Mouse (Mus musculus) frontal cortex, postnatal 36 days (tissue): ENCODE measurements around the gene Cnr2.

Experiments used
- DNase-seq, 2 experiments: peaks; one replicate each; pipeline ENCODE4 v3.0.0; 2022; ENCODE audit warnings: low spot score in 2 of 2

The Cnr2 gene

DNA sequence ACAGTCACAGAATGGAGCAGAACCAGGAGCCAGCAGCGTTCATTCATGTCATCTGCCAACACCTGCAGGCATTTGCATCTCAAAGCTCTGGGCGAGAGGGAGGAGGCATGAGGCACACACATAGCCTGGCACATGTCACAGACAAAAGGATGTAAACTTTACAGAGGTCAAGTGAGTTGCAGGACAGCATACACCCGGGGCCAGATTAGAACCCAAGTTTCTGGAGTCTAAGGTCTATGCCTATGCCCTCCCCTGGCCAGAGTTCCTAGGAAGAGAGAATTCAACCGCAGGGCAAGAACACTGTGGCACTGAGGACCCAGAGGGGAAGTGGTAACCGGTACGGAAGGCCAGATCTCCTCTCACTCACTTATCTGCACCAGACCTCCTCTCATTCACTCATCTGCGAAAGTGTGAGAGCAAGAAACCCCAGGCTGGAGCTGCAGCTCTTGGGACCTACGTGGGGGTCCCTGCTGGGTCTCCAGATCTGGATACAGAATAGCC lies at the start of gene Cnr2:
Cnr2 (plus strand) TSS at position 324 of the 501 bp plus-strand sequence.
- DNase-seq = no peak

DNA sequence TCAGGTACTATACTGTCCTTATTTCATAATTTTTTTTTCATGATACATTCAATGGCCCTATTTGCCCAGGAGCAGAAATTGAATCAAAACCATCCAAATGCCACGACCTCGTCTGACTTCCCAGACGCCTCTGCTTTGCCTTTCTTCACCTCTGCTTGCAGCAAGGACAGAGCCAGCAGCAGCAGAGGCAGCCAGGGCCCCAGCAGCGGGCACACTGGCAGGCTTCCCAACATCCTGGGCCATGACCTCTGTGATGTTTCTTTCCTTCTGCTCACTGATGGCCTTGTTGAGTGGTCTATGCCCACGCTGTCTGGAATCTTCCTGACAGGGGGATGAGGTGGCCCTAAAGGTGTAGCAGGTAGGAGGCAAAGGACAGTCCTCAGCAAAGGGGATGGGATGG lies 47.6 kb upstream of the Cnr2 start:
- DNase-seq = no peak

DNA sequence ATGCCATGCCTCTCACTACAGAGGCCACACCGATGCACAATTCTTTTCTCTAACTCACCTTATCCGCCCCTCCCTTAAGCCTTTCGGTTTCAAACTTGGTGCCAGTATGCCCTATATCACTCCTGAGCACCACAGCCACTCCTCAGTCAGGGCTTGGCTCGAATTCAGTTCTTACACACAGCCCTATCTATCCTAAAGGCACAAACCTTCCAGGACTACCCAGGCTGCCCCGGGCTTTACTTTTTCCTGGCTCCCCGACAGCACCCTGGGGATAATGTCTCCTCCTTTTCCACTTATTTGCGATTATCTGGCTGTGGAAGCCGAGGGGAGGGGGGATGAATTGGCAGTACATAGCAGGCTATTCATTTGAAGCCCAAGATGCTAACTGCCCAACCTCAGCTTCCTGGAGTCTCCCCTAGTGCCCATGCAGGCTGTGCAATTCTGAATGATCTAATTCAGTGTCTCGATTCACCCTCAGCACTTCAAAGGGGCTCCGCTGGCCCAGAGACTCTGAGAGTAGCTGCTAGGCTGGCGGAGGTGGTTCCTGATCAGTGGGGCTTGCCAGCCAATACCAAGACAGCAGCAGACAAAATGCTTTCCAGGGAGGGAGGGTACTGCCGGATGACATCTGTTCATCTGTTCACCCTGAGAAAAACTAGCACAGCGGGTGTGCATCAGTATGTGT lies 44.6 kb upstream of the Cnr2 start:
- DNase-seq = peak in 1 of 2 experiments; percentile 44

DNA sequence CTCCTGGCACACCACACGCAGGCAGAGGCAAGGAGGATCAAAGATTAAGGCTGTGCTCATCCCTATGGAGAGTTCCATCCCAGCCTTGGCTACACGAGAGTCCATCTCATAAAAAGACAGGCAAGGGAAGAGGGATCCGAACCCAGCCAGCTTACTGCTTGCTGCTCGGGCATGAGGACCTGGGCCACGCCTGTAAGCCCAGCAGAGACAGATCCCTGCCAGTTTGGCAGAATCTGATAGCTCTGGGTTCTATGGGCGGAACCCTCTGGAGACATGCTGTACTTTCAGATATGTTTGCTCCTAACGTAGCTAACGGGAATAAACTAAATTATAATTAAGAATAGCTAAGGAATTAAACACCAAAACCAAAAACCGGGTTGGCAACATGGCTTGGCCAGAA lies 43.3 kb upstream of the Cnr2 start:
- DNase-seq = no peak

DNA sequence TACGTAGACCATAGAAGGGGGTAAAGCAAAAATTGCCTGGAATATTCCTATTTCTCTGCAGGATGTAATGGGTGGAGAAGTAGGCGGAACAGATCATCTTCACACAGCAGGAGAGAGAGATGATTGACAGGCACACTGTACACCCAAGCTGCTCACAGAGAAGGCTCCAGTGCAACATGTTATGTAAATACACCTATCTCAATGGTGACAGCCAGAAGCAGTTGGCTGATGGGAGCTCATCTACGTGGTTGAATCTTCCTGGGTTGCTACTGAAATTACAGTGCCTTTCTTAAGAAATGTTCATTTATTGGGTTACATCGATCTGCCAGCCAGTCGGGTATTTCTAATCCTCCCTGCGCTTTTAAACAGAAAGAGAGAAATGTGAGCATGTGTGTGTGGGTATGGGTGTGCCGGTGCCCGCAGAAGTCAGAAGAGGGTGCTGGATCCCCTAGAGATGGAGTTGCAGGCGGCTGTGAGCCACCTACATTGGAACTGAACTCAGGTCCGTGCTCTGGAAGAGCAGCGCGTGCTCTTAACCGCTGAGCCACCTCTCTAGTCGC lies 41.1 kb upstream of the Cnr2 start:
- DNase-seq = no peak

DNA sequence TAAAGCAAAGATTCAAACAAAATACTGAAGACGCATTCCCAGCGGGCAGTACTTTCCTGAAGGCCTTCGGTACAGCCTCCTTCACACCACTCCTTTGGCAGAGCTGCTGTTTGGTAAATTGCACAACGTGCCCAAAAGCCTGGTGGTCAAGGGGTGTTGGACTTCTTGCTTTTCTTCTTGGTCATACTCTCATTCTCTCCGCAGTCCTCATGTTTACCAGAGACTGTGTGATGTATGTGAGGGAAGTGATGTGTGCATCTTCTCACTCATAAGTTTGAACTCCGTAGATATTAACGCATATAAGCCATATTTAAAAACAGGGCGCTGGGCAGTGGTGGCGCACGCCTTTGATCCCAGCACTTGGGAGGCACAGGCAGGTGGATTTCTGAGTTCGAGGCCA lies 40.6 kb upstream of the Cnr2 start:
- DNase-seq = no peak

DNA sequence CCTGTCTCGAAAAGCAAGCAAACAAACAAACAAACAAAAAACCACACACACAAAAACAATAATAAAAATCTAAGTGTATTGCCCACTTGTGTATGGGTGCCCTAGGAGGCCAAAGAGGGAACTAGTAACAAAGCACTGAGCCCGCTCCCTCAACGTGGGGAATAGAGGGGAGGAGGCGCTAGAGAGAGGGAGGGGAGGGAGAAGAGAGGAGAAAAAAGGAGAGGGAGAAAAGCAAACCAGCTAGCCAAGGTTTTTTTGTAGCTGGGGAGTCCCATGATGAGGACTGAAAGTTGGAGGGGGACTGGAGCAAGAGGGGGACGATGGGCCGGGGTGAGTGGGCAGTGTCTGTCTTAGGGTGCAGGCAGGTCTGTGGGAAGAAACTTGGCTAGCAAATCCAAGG lies 40.1 kb upstream of the Cnr2 start:
- DNase-seq = no peak

DNA sequence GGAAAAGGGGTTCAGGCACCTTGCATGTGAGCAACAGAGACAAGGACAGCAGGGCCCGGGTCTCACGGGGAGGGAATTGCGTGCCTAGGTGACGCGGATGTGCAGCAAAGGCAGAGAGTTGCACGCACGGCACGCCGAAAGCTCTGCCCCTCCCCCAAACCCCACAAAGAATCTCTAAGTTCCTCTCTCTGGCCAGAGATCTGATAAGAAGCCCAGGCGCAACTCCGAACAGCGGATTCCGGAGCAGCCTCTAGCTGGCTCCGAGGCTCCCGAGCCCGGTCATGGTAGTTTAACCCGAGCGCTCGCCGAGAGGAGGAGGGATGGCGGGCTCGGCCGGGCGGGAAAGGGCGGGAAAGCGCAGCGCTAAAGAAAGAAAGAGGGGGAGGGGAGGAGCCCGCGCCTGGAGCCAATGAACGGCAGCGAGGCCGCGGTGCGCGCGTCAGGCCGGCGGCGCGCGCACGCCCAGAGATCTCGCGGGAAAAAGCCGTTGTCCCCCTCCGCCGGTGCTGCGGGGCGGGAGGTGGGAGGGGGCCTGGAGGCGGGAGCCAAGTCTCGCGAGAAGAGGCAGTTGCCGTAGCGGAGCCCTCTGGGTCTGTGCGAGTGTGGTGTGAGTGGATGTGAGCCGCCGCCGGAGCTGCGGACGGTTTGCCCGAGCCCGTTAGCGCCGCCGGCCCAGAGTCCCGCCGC lies 39.5 kb upstream of the Cnr2 start, which contains the start of gene Srsf10:
Srsf10 (plus strand) TSS at position 212 of the 687 bp plus-strand sequence.
- DNase-seq = peak; percentile 91 to 92

DNA sequence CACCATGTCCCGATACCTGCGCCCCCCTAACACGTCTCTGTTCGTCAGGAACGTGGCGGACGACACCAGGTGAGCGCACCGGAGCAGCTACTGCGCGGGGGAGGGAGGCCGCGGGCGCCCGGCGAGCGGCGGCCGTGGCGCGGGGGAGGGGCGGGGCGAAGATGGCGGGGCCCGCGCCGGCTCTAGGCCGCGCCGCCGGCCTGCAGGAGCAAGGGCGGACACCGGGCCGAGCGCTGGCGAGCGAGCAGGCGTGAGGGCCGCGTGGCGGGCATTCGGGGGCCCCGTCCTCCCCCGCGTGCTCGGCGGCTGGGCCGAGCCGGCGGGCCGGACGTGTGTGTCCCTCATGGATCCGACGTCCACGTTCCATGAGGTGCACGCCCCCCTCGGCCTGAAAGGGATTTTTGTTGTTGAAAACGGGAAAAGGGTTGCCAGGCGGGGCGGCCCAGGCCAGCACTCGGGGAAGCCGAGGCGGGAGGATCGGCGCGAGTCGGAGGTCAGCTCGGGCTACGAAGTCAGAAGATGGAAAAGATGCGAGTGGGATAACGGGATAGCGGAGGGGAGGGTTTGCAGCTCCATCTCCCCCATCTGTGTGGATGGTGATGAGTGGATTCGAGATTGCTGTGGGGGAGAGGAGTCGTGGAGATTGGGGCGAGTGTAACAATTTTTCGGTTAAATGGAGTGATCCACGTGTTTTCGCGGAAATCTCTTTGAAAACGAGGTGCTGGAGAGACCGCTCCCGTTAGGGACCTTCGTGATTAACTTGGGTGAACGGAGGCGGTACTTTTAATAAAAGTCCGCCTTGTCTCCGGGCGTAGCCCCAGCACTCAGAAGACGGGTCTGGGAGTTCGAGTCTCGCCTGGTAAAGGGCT lies 38.7 kb upstream of the Cnr2 start:
- peak in 1 of 2 experiments; percentile 51 for DNase-seq

DNA sequence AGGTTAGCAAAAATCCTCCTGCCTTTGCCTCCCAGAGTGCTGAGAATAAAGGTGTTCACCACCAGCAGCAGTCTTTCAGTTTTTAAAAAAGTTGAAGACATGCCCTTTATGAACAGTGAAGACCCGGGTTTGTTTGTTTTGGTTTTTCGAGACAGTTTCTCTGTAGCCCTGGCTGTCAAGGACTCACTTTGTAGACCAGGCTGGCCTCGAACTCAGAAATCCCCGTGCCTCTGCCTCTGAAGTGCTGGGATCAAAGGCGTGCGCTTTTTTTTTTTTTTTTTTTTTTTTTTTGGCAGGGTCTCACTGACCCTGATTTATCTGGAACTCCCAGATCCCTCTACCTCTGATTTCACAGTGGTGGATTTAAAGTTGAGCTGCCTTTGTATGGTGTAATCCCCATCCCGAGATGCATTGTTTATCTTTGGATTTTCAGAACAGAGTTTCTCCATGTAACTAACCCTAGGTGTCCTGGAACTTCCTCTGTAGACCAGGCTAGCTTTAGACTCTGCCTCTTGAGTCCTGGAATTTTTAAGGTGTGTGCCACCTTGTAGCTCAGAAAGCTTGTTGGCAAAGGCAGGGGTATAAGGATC lies 37.5 kb upstream of the Cnr2 start:
- DNase-seq = no peak

DNA sequence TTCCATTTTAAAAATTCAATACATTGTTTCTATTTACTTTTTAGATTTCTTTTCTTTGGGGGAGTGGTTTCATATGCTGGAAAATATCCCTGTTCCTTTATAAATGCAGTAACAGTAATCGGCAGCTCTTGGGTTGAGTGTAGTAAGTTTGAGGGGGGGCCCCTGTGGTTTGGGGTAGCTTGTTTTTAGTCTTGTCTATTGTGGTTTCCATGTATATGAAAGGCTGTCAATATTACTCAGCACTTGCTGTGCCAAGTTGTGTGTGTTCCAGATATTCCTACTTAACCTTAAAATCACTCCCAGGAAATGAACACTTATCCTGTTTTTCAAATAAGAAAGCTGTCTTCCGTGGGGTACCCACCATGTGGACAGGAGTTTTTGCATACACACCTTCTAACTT lies 26.2 kb upstream of the Cnr2 start:
- DNase-seq = no peak

DNA sequence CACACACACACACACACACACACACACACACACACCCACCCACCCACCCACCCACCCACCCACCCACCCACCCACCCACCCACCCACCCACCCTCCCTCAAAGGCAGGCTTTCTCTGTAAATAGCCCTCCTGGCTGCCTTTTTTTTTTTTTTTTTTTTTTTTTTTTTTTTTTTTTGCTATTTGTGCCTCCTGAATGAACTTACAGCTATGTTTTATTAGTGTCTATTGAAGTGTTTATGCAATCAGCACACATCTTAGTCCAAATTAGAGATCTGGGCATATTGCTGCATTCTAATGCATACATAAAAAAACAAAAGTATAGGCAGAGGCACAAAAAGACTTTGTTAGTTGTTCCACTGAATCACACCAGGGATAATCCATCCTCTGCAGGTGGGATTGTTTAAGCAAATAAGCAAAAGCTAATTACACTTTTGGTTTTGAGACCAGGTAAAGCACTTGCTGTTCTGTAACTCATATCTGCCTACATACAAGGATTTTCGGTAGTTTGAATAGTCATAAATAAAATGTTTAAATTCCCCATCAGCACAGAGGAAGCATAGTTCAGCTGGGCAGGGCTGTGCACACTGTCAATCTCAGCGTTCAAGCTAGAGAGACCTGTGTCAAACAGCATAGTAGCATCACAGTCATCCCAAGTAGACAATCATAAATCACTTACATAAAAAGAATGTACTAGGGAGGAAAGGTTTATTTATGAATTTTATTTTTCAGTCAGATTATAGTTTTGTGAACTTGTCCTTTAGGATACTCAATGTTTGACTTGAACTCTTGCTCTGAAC lies 24.8 kb upstream of the Cnr2 start:
- no peak for DNase-seq

DNA sequence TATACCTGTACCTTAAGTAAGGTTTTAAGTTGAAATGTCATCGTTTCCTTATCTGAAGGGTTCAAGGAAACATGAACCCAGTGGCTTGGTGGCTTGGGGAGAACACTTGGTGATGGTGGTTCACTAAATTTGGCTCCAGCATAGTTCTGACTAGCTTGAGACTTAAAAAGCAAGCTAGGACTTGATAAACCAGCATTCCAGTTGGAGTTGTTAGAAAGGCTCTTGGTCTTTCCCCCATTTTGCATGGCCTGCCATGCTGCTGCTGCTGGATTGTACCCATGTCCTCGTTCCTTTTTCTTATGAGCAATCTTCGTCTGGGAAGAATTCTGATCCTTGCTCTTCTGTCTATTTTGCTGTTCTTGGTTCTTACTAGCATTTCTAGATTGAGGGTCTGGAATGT lies 23.2 kb upstream of the Cnr2 start:
- no peak for DNase-seq

DNA sequence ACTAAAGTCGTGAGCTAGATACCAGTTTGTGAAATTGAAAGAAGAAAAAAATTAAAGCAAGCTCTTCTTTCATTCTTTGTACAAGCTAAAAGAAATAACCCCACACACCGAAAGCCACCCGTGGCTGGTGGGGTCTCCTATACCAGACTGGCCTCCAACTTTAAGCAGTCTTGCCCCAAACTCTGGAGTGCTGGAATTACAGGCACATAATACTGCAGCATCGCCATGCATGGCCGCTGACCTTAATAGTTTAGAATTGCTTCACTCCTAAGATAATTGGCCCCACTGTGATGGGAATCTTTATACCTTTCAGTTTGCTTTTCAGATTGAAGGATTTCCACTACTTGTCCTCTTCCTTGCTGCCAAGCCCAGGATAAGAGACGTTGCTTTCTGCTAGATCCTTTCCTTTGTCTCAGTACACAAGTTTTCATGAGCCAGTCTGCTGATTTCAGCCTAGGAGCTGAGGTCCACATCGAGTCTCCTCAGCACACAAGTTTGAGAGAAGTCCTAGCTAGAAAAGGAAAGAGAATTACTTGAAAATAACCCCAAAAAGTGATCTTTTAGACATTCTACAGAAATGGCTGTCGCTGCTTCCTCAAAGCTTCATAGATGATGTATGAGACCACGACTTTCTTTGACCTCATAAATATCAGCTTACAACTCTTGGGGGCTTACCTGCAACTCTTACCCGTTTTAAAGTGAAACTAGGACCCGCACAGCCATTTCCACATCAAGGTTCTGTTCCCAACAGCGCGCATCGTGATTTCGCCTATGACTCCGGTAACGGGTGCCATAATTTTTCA lies 22.4 kb upstream of the Cnr2 start:
- DNase-seq = no peak

DNA sequence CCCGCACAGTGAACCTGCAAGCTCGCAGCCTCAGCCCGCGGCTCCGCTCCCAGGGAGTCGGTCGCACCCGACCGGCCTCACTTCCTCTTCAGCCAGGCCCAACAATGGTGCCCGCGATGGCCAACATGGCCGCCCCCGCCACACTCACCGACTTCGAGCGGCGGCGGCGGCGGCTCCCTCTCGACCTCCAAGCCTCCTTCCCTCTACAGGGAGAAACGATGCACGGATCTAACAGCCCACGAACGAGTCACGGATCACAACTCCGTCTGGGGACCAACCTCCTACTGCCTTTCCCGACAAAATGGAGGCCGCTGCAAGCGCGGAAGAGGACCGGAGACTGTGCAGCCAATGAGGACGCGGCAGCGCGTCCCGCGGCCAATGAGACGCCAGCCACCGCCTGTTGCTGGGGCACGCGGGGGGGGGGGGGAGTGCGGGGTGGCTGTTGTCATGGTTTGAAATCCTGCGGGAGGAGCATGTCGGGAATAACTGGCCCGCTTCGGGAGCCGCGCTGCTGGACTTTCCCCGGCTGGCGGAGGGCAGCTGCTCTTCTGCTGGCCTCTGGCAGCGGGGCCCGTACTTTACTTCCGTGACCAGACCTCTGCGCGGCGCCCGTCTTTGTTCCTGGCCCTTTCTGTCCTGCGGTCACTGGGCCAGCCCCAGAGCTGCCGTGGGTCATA lies 21.5 kb upstream of the Cnr2 start, which contains the start of gene Pnrc2:
Pnrc2 (minus strand) TSS at position 325 of the 677 bp plus-strand sequence.
- peak; percentile 92 for DNase-seq

DNA sequence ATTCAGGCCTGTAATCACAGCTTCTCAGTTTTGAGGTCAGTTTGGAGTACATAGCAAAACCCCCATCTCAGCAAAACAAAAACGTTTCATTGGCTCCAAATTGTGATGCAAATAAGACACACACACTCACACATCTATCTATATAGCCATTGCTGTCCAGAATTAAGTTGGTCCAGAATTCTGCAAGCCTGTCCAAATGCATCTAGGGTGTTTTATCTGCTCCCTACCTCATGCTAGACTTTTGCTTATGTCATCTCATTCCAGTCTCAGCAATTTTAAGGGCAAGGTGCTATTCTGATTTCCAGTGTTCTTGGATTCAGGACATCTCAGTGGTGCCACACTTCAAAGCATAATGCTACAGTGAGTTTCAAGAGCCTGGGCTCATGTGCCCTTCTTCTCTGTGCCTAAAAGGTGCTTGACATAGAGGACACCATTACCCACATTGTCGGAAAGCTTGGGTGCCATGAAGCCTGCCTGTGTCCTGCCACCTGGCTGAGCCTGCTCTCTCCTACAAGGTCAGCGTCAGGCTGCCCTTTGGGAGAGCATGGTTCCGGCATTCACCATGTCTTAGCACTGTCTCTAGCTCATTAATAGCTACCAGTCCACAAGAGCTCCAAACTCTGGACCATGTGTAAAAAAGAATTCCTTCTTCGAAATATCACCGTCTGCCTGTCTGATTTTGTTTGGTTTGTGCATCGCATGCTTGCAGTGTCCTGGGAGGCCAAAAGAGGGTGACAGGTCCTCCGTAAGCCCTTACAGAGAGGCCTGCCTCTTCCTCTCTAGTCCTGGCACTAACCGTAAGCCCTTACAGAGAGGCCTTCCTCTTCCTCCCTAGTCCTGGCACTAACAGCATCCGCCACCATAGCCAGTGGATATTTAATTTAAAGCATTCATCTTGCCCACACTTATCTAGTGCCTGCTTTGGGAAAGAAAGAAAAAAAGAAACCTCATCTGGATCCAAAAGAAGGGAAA lies 20.3 kb upstream of the Cnr2 start:
- DNase-seq = no peak

DNA sequence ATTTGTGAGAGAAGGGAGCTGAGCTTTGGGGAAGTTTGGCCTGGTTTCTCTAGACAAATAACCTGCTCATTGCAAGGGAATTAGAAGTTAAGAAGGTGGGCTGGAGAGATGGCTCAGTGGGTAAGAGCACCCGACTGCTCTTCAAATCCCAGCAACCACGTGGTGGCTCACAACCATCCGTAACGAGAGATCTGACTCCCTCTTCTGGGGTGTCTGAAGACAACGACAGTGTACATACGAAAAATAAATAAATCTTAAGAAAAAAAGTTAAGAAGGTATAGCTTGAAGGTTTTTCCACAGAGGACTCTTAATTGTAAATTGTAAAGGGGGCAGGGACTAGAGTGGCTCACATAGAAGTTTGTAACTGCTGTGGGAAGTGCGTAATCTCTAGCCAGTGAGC lies 19.6 kb upstream of the Cnr2 start:
- DNase-seq = no peak

DNA sequence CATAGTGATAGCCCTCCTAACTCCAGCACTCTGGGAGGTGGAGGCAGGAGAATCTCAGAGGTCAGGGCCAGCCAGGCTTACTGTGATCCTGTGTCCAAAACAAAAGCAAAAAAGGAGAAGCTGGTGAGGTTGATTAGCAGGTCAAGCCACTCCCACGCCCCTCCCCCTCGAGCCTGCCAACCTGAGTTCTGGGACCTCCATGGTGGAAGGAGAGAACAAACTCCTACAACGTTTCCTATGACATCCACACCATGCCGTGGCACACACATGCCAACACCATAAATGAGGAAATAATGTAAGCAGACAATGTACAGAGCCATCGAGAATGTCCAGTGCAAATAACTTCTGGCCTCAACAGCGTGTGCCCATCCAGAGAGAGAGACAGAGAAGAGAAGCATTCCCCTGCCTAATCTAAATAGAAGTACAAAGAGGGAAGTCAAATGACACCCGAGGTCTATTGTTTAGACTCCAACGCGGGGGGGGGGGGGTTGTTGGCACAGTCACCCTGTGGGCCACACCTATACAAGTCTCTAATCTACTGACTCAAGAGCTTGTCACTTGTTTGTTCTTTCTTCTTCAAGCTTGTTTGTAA lies 19.1 kb upstream of the Cnr2 start:
- no peak for DNase-seq
